Mouse (Mus musculus): ENCODE data around the gene Gabbr2. TPM values are rescaled to one million over a fixed set of nuclear protein-coding genes. Genes with fewer than 3 reads are reported as not detected.

Gabbr2 gene
- polyA plus RNA-seq, 1 experiment from 2014 or later: 5.5 TPM

DNA sequence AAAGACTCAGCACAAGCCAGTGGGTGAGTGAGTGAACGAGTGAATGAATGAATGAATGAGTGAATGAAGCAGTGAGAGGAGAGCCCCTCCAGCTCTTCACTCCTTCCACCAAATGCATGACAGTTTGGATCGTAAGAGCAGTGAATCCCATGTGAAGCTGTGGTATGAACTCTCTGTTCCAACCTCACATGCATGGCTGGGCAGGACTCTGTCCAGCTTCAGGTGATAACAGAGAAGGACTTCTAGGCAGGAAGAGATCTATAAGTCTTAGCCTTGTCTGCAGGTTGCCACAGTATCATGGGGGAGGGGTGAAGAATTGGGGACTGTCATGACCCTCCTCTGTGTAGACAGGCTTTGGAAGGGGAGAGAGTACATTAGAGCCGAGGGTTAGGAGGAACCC is 122.8 kb downstream of the Gabbr2 start:
- H3K4me2 ChIP-seq (ENCODE audit: low read length): no peak overlapping the region
- H3K9ac ChIP-seq (replicated peaks; ENCODE audit: low read depth, low read length): no peak overlapping the region
- WGBS: 92% methylated on average over 3 of the region's 3 CpGs
- no peaks in the 10 kb centered on the region for H3K36me3 ChIP-seq (ENCODE audit: control insufficient read depth, insufficient read depth)
- H3K4me3 ChIP-seq (replicated peaks; ENCODE audit: low read length): no peak overlapping the region
- no peak for ATAC-seq
- no peaks in the 10 kb centered on the region for H3K9me3 ChIP-seq (ENCODE audit: control insufficient read depth, low read length)
- H3K4me1 ChIP-seq (replicated peaks; ENCODE audit: control insufficient read depth, insufficient read depth, low read length): no peaks in the 10 kb centered on the region
- peaks cover 18% of the 10 kb centered on the region for H3K27me3 ChIP-seq (replicated peaks; ENCODE audit: control insufficient read depth, insufficient read depth, low read length)
- no peak overlapping the region for H3K27ac ChIP-seq (ENCODE audit: low read length)

DNA sequence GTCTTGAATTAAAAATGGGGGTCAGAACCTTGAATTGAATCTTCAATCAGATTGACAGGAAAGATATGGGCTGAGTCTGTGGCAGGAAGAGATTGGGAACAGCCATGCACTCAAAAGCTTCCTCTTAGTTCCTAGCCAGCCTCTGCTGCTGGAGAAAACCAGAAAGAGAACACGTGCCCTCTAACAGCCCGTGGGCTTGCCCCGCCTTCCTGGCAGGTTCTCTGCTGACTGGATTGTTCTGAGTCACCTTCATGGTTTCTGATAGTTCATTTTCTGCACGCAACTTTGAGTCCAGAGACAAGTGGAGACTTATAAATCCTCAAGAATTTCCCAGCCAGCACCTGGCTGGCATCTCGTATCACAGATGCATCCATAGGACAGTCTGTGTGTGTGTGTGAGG is 123.5 kb downstream of the Gabbr2 start:
- ATAC-seq: no peak
- H3K4me3 ChIP-seq (replicated peaks; ENCODE audit: low read length): no peak overlapping the region
- H3K36me3 ChIP-seq (ENCODE audit: control insufficient read depth, insufficient read depth): no peaks in the 10 kb centered on the region
- H3K27me3 ChIP-seq (replicated peaks; ENCODE audit: control insufficient read depth, insufficient read depth, low read length): peaks cover 18% of the 10 kb centered on the region
- H3K9ac ChIP-seq (replicated peaks; ENCODE audit: low read depth, low read length): no peak overlapping the region
- no peak overlapping the region for H3K27ac ChIP-seq (ENCODE audit: low read length)
- no peak overlapping the region for H3K4me2 ChIP-seq (ENCODE audit: low read length)
- WGBS: 85% methylated on average over 5 of the region's 5 CpGs
- peaks cover under 1% of the 10 kb centered on the region; the same call in 1 of the 2 replicates for H3K4me1 ChIP-seq (replicated peaks; ENCODE audit: control insufficient read depth, insufficient read depth, low read length)
- H3K9me3 ChIP-seq (ENCODE audit: control insufficient read depth, low read length): no peaks in the 10 kb centered on the region

DNA sequence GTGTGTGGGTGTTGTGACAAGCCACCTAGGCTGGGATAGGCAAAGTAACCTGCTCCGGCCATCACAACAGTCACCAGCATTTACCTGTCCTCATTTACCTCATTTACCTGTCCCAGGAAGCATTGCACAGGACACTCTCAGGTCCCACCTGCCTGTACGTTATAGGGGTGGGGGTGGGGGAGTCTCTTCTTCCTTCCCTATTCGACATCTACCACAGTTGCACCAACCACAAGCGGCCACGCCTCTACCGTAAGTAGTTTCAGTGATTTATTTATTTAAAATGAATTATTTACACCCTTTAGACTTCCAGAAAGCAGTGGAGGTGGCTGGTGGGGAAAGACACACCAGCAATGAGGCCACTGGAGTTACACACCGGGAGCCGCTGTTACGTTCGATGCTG is 123.9 kb downstream of the Gabbr2 start:
- peaks cover 4% of the 10 kb centered on the region; the same call in 1 of the 2 replicates for H3K4me1 ChIP-seq (replicated peaks; ENCODE audit: control insufficient read depth, insufficient read depth, low read length)
- 90% methylated on average over 10 of the region's 10 CpGs for WGBS
- H3K27ac ChIP-seq (ENCODE audit: low read length): no peak overlapping the region
- H3K36me3 ChIP-seq (ENCODE audit: control insufficient read depth, insufficient read depth): no peaks in the 10 kb centered on the region
- no peaks in the 10 kb centered on the region for H3K9me3 ChIP-seq (ENCODE audit: control insufficient read depth, low read length)
- H3K9ac ChIP-seq (replicated peaks; ENCODE audit: low read depth, low read length): no peak overlapping the region
- H3K4me2 ChIP-seq (ENCODE audit: low read length): no peak overlapping the region
- H3K4me3 ChIP-seq (replicated peaks; ENCODE audit: low read length): no peak overlapping the region
- ATAC-seq: no peak
- peaks cover 18% of the 10 kb centered on the region for H3K27me3 ChIP-seq (replicated peaks; ENCODE audit: control insufficient read depth, insufficient read depth, low read length)

DNA sequence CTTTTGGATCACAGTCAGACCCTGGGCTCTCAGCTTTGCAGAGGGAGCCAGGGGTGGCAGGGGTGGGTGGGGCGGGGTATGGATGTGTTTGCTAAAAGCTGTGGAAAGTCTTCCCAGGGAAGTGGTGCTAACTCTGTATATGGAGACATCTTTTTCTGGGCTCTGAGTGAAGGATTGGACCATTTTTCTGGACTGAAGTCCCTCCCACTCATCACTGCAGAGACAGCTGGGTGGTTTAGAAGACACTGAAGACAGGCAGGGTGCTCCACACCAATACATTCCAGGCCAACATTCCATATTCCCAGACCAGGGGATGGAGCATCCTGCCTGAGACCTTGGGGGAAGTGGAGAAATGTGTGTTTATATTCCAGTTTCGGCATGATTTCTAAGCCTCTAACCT is 125.6 kb downstream of the Gabbr2 start:
- Histone ChIP-seq H3K9me3 (ENCODE audit: control insufficient read depth, low read length) (no peaks in the 10 kb centered on the region), H3K9ac (replicated peaks; ENCODE audit: low read depth, low read length) (no peak overlapping the region), H3K27me3 (replicated peaks; ENCODE audit: control insufficient read depth, insufficient read depth, low read length) (peaks cover 18% of the 10 kb centered on the region), H3K36me3 (ENCODE audit: control insufficient read depth, insufficient read depth) (no peaks in the 10 kb centered on the region), H3K4me3 (replicated peaks; ENCODE audit: low read length) (no peak overlapping the region), H3K4me2 (ENCODE audit: low read length) (no peak overlapping the region), H3K27ac (ENCODE audit: low read length) (no peak overlapping the region), H3K4me1 (replicated peaks; ENCODE audit: control insufficient read depth, insufficient read depth, low read length) (peaks cover 4% of the 10 kb centered on the region; the same call in 1 of the 2 replicates)
- whole genome bisulfite sequencing: 86% methylated on average over 2 of the region's 2 CpGs
- no peak for ATAC-seq

DNA sequence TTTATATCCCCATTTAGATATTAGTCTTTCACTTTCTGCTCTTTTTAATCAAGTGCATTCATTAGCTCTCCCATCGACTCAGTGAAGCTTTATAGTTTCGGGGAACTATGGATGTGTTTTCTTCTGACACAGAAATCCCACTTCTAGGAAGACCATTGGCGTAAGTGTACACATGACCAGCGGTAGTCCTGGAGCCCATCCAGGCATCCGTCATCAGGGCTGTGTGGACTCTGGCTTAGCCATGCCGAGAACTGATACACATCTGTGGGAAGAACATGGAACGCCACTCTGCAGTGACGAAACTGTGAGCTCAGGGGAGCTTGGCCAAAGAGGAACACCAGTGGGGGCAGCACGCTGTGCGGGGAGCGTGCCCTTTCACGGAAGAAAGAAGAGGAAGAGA is 128.0 kb downstream of the Gabbr2 start:
- no peak overlapping the region for H3K4me3 ChIP-seq (replicated peaks; ENCODE audit: low read length)
- ATAC-seq: no peak; the same call in 1 of the 2 replicates
- H3K4me2 ChIP-seq (ENCODE audit: low read length): no peak overlapping the region
- H3K9me3 ChIP-seq (ENCODE audit: control insufficient read depth, low read length): no peaks in the 10 kb centered on the region
- H3K9ac ChIP-seq (replicated peaks; ENCODE audit: low read depth, low read length): no peak overlapping the region
- peaks cover 10% of the 10 kb centered on the region for H3K4me1 ChIP-seq (replicated peaks; ENCODE audit: control insufficient read depth, insufficient read depth, low read length)
- WGBS: 44% methylated on average over 12 of the region's 12 CpGs
- H3K36me3 ChIP-seq (ENCODE audit: control insufficient read depth, insufficient read depth): no peaks in the 10 kb centered on the region
- H3K27me3 ChIP-seq (replicated peaks; ENCODE audit: control insufficient read depth, insufficient read depth, low read length): peaks cover 23% of the 10 kb centered on the region
- H3K27ac ChIP-seq (ENCODE audit: low read length): no peak overlapping the region

DNA sequence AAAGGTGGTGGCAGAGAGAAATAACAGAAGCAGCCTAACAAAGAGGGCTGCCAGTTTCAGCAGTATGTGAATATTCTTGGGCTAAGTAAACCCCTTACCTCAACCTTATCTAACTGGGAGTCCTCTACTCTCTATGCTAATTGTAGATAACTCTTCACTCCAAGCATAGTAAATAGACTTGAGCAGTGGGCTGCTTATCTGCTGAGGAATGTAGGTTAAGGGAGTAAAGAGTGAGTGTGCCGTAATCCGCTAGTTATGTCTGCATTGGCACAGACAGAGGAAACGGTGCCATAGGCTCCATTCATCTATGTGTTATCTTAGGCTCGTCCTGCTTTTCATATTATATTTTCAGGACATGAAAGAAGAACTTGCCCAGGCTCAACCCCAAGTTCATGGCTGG is 129.0 kb downstream of the Gabbr2 start:
- no peaks in the 10 kb centered on the region for H3K36me3 ChIP-seq (ENCODE audit: control insufficient read depth, insufficient read depth)
- 82% methylated on average over 4 of the region's 4 CpGs for WGBS

DNA sequence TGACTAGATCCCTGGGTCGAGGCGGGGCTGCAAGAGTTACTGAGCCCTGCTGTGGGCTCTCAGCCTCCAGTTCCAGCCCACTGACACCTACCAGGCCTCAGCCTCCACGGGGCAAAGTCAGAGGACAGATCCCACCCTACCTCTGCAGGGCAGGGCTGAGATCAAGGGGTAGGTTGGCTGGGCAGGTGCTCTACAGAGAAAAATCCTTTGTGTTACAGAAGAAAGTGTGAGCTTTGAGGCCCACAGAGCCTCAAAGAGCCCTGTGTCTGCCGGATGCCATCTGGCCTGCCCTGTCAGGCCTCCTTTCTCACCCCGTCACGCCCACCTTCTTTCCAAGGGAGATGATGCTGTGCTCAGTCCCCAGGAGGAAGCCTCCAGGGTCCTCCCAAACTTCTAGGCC is 131.1 kb downstream of the Gabbr2 start:
- no peak overlapping the region for H3K4me2 ChIP-seq (ENCODE audit: low read length)
- no peaks in the 10 kb centered on the region for H3K36me3 ChIP-seq (ENCODE audit: control insufficient read depth, insufficient read depth)
- ATAC-seq: no peak
- peaks cover 10% of the 10 kb centered on the region for H3K4me1 ChIP-seq (replicated peaks; ENCODE audit: control insufficient read depth, insufficient read depth, low read length)
- H3K9me3 ChIP-seq (ENCODE audit: control insufficient read depth, low read length): no peaks in the 10 kb centered on the region
- peaks cover 23% of the 10 kb centered on the region for H3K27me3 ChIP-seq (replicated peaks; ENCODE audit: control insufficient read depth, insufficient read depth, low read length)
- no peak overlapping the region for H3K27ac ChIP-seq (ENCODE audit: low read length)
- H3K4me3 ChIP-seq (replicated peaks; ENCODE audit: low read length): no peak overlapping the region
- 85% methylated on average over 6 of the region's 6 CpGs for WGBS
- H3K9ac ChIP-seq (replicated peaks; ENCODE audit: low read depth, low read length): no peak overlapping the region

More for the DNA sequence above, 129.0 kb downstream of the Gabbr2 start:
- no peak for ATAC-seq
- H3K4me3 ChIP-seq (replicated peaks; ENCODE audit: low read length): no peak overlapping the region
- H3K27me3 ChIP-seq (replicated peaks; ENCODE audit: control insufficient read depth, insufficient read depth, low read length): peaks cover 23% of the 10 kb centered on the region
- H3K4me2 ChIP-seq (ENCODE audit: low read length): no peak overlapping the region
- no peak overlapping the region for H3K27ac ChIP-seq (ENCODE audit: low read length)
- H3K9me3 ChIP-seq (ENCODE audit: control insufficient read depth, low read length): no peaks in the 10 kb centered on the region
- H3K4me1 ChIP-seq (replicated peaks; ENCODE audit: control insufficient read depth, insufficient read depth, low read length): peaks cover 10% of the 10 kb centered on the region
- H3K9ac ChIP-seq (replicated peaks; ENCODE audit: low read depth, low read length): no peak overlapping the region

DNA sequence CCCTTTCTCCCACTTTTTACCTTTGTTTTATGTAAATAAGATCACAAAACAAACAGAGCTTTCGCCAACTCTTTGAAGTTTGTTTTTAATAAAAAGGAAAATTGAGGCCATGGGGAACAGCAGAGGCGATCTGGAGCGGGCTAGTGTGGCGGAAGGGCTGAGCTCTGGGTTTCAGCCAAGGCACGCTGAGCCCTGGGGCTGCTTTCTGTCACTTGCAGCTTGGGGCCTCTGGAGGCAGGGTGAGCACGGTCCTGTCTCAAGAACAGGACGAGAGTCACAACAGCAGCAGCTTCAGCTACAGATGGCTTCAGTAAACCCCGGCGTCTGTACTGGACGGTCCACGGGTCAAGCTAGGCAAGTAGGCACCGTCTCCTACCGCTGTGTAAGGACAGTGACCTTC is 132.8 kb downstream of the Gabbr2 start:
- ATAC-seq: 0 out of 2 replicates have a peak, but pooled peaks have one; percentile 9
- Histone ChIP-seq H3K36me3 (ENCODE audit: control insufficient read depth, insufficient read depth) (no peaks in the 10 kb centered on the region), H3K9me3 (ENCODE audit: control insufficient read depth, low read length) (no peaks in the 10 kb centered on the region), H3K4me3 (replicated peaks; ENCODE audit: low read length) (no peak overlapping the region), H3K27ac (ENCODE audit: low read length) (no peak overlapping the region), H3K4me1 (replicated peaks; ENCODE audit: control insufficient read depth, insufficient read depth, low read length) (peaks cover 18% of the 10 kb centered on the region), H3K9ac (replicated peaks; ENCODE audit: low read depth, low read length) (no peak overlapping the region), H3K4me2 (ENCODE audit: low read length) (no peak overlapping the region), H3K27me3 (replicated peaks; ENCODE audit: control insufficient read depth, insufficient read depth, low read length) (peaks cover 27% of the 10 kb centered on the region)
- 17% methylated on average over 13 of the region's 13 CpGs for WGBS

DNA sequence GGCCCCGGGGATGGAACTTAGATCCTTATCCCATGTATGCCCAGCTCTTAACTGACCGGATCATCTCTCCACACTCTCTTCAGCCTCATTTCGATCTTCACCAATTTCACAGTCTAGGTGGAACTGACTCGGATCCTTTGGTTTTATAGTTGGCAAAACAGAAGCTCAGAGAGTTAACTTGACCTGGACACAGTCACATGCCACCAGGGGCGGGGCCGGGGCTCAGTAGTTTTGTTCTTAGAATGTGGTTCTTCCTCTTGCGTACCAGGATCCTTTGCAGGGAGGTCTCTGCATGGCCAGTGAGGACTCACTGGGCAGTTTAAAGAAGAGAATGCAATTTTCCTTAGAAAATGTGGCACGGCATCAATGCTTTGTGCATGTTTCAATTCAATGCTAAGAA is 135.5 kb downstream of the Gabbr2 start:
- Histone ChIP-seq H3K4me3 (replicated peaks; ENCODE audit: low read length) (no peak overlapping the region), H3K4me2 (ENCODE audit: low read length) (no peak overlapping the region), H3K9me3 (ENCODE audit: control insufficient read depth, low read length) (no peaks in the 10 kb centered on the region), H3K36me3 (ENCODE audit: control insufficient read depth, insufficient read depth) (no peaks in the 10 kb centered on the region), H3K27ac (ENCODE audit: low read length) (no peak overlapping the region), H3K27me3 (replicated peaks; ENCODE audit: control insufficient read depth, insufficient read depth, low read length) (peaks cover 42% of the 10 kb centered on the region), H3K4me1 (replicated peaks; ENCODE audit: control insufficient read depth, insufficient read depth, low read length) (peaks cover 18% of the 10 kb centered on the region), H3K9ac (replicated peaks; ENCODE audit: low read depth, low read length) (no peak overlapping the region)
- WGBS: 93% methylated on average over 8 of the region's 8 CpGs
- no peak for ATAC-seq

Measured in forebrain, embryonic 16.5 days (tissue).